Mouse (Mus musculus): ENCODE results near the gene Cox8a. TPM values are rescaled to one million over a fixed set of nuclear protein-coding genes. Genes with fewer than 3 reads are reported as not detected.

The Cox8a gene
- polyA plus RNA-seq (2014; fragmentation: Illumina TruSeq; extraction: RNeasy Lipid Tissue Mini Kit (QIAGEN cat#74804); ENCODE audit: low read depth, low replicate concordance): 131 TPM

DNA sequence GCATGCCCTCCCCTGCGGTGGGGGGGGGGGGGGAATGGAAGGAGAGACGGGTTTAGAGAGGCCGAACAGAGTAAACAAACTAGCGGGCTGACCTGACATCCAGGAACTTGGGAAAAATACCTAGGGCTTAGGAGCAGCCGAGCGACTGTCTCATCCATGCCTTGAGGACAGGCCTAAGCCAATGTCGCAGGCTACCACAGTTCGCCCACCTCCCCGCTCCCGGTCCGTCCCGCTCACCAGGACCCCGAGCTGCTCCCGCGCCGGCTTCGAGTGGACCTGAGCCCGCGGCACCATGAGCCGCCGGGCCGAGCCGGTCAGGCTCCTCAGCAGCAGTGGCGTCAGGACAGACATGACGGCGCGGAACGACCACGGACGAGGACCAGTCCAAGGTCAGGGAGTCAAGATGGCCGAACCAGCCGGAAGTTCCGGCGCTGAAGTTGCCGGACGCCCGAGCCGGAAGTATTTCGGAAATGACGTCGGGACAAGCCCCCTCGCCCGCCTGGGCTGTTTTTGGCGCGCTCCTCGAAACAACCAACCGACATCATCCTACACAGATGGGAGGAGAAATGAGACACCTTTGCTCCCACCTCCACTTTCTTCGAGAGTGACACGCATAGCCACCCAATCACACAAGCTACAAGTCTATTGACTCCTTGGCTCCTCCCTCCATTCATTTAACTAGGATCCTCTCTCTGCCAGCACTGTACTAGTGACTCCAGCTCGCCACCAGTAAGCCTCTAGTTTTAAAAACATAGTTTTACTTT lies at the start of gene Cox8a:
TSS of gene Cox8a (minus strand) at position 455 of the 764 bp plus-strand sequence.

DNA sequence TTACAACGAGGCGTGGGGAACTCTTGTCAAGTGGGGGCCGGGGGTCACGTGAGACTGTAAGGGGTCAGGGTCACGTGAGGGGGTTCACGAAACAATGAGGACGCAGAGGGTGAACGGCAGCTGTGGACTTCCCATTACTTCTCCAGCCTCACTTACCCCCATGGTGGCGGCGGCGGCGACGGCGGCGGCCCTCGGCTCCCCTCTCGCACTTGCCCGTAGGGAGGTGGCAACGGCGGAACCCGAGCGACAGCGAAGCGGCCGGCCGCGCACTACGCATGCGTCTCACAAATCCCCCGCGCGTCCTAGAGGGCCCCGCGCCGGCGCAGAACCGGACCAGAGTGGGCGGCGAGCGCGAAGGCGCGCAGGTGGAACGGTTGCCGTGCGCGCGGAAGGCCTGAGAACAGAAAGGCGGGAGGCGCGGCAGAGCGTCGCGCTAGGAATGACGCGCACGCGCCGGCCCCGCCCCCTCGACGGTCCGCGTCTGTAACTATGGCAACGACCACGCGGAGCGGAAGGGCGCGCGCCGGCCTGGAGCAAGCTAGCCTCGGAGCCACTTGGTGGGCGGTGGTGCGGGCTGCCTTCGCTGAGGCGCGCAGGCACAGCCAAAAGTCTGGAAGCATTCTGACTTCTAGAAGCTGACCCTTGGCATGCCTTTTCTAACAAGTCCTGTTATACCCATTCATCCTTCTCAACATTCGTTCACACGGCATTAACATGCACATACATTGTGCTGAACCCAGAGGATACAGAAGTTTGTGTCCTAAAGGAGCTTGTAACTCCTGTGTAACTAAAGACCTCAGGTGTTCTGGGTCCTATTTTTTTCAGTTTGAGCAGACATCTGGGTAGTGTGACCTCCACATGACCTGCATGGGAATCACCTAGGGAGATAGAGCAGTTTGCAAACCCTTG lies 23.6 kb upstream of the Cox8a start, which contains the start of gene Naa40:
TSS of gene Naa40 (minus strand) at position 402 of the 909 bp plus-strand sequence.

GRCm38 (mm10) chr19:7205753-7206736 lies 11.4 kb downstream of the Cox8a start, which contains the start of gene Otub1:
Gene Otub1 (minus strand): TSS chr19:7206316.

Other genes with a start within 250 kb of the Cox8a start
- 2.9 TPM for gene Ppp1r14b, start 242.6 kb downstream of the Cox8a start, polyA plus RNA-seq (2014; fragmentation: Illumina TruSeq; extraction: RNeasy Lipid Tissue Mini Kit (QIAGEN cat#74804); ENCODE audit: low read depth, low replicate concordance)
- 1.5 TPM for gene Plcb3, start 241.1 kb downstream of the Cox8a start, polyA plus RNA-seq (2014; fragmentation: Illumina TruSeq; extraction: RNeasy Lipid Tissue Mini Kit (QIAGEN cat#74804); ENCODE audit: low read depth, low replicate concordance)
- 20.9 TPM for gene Fkbp2, start 237.1 kb downstream of the Cox8a start, polyA plus RNA-seq (2014; fragmentation: Illumina TruSeq; extraction: RNeasy Lipid Tissue Mini Kit (QIAGEN cat#74804); ENCODE audit: low read depth, low replicate concordance)
- 3.3 TPM for gene Vegfb, start 230.0 kb downstream of the Cox8a start, polyA plus RNA-seq (2014; fragmentation: Illumina TruSeq; extraction: RNeasy Lipid Tissue Mini Kit (QIAGEN cat#74804); ENCODE audit: low read depth, low replicate concordance)
- 2.7 TPM for gene Dnajc4, start 225.0 kb downstream of the Cox8a start, polyA plus RNA-seq (2014; fragmentation: Illumina TruSeq; extraction: RNeasy Lipid Tissue Mini Kit (QIAGEN cat#74804); ENCODE audit: low read depth, low replicate concordance)
- not detected for gene Nudt22, start 221.5 kb downstream of the Cox8a start, polyA plus RNA-seq (2014; fragmentation: Illumina TruSeq; extraction: RNeasy Lipid Tissue Mini Kit (QIAGEN cat#74804); ENCODE audit: low read depth, low replicate concordance)
- gene Trpt1, start 221.5 kb downstream of the Cox8a start, polyA plus RNA-seq (2014; fragmentation: Illumina TruSeq; extraction: RNeasy Lipid Tissue Mini Kit (QIAGEN cat#74804); ENCODE audit: low read depth, low replicate concordance): 0.58 TPM
- gene Fermt3, start 198.1 kb downstream of the Cox8a start, polyA plus RNA-seq (2014; fragmentation: Illumina TruSeq; extraction: RNeasy Lipid Tissue Mini Kit (QIAGEN cat#74804); ENCODE audit: low read depth, low replicate concordance): 0.16 TPM
- 34.1 TPM for gene Stip1, start 177.6 kb downstream of the Cox8a start, polyA plus RNA-seq (2014; fragmentation: Illumina TruSeq; extraction: RNeasy Lipid Tissue Mini Kit (QIAGEN cat#74804); ENCODE audit: low read depth, low replicate concordance)
- gene Macrod1, start 160.8 kb downstream of the Cox8a start, polyA plus RNA-seq (2014; fragmentation: Illumina TruSeq; extraction: RNeasy Lipid Tissue Mini Kit (QIAGEN cat#74804); ENCODE audit: low read depth, low replicate concordance): 9.3 TPM
- gene Flrt1, start 111.9 kb downstream of the Cox8a start, polyA plus RNA-seq (2014; fragmentation: Illumina TruSeq; extraction: RNeasy Lipid Tissue Mini Kit (QIAGEN cat#74804); ENCODE audit: low read depth, low replicate concordance): not detected
- gene Otub1, start 11.3 kb downstream of the Cox8a start, polyA plus RNA-seq (2014; fragmentation: Illumina TruSeq; extraction: RNeasy Lipid Tissue Mini Kit (QIAGEN cat#74804); ENCODE audit: low read depth, low replicate concordance): 15.7 TPM
- gene Naa40, start 23.6 kb upstream of the Cox8a start, polyA plus RNA-seq (2014; fragmentation: Illumina TruSeq; extraction: RNeasy Lipid Tissue Mini Kit (QIAGEN cat#74804); ENCODE audit: low read depth, low replicate concordance): 4.1 TPM
- not detected for gene Rcor2, start 49.7 kb upstream of the Cox8a start, polyA plus RNA-seq (2014; fragmentation: Illumina TruSeq; extraction: RNeasy Lipid Tissue Mini Kit (QIAGEN cat#74804); ENCODE audit: low read depth, low replicate concordance)
- gene Mark2, start 124.2 kb upstream of the Cox8a start, polyA plus RNA-seq (2014; fragmentation: Illumina TruSeq; extraction: RNeasy Lipid Tissue Mini Kit (QIAGEN cat#74804); ENCODE audit: low read depth, low replicate concordance): 6.3 TPM
- gene Spindoc, start 165.4 kb upstream of the Cox8a start, polyA plus RNA-seq (2014; fragmentation: Illumina TruSeq; extraction: RNeasy Lipid Tissue Mini Kit (QIAGEN cat#74804); ENCODE audit: low read depth, low replicate concordance): 0.29 TPM
- gene 2700081O15Rik, start 200.0 kb upstream of the Cox8a start, polyA plus RNA-seq (2014; fragmentation: Illumina TruSeq; extraction: RNeasy Lipid Tissue Mini Kit (QIAGEN cat#74804); ENCODE audit: low read depth, low replicate concordance): 0.98 TPM